Comparison of ENCODE assay signal across 12 mouse cellular contexts in the genomic region with DNA sequence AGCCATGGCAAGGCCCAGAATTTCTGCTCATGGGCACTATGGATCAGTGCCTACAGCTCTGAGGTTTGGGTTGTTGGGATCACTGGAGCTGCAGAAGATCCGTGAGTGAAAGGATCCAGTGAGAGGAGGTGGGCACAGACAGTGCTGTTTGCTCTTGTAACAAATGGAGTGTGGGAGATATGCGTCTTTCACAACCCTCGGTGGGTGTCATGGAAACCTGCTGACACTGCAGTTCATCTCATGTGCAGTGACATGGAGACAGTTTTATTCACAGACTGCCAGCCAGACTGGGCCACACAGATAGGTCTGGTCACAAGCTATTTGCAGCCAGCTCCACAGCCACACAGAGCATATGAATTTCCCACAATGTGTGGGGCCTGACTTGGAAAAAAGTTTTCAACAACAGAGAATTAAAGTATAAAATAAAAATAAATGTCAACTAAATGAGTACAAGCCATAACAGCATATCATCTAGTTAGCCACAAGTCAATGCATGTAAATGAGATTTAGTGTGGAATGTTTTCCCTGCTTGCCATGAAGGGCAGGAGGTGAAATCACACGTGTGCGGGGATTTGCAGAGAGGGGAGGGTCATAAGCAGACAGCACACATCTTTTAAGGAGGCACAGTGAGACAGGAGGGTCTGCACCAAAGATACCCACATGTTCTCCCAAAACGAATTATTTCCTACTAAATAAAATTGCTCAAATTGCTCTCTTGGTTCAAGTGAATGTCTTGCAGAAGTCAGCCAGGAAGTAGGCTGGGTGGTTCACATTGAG.
A peak's percentile ranks its signal among the peaks of the same experiment; 100 is the strongest.
DNase-seq lines count a peak whose midpoint lies in the region; ATAC-seq lines count a peak whose summit lies in the region.
"Had no signal": no experiment of that assay in that cellular context is flagged by ENCODE, and none has a peak within 500 bp of the region (broad histone marks: within the 10 kb centered on the region; RNA-seq: fewer than 3 reads in every experiment).

No protein-coding gene starts in this region.

- H3K4me2 ChIP-seq in midbrain, embryonic 16.5 days (ENCODE audit: low read length), result no peak overlapping the region
- H3K4me2 ChIP-seq: intestine, embryonic 15.5 days; liver, embryonic 13.5 days had no signal

- H3K27me3 ChIP-seq in midbrain, embryonic 10.5 days (ENCODE audit: low read depth, poor library complexity, severe bottlenecking), result no peaks in the 10 kb centered on the region
- H3K27me3 ChIP-seq in midbrain, embryonic 16.5 days (ENCODE audit: control insufficient read depth, insufficient read depth, low read depth, low read length), result no peaks in the 10 kb centered on the region
- H3K27me3 ChIP-seq: intestine, embryonic 15.5 days; liver, embryonic 13.5 days had no signal

- no peak overlapping the region for H3K9ac ChIP-seq in midbrain, embryonic 16.5 days (ENCODE audit: low read depth, low read length)
- H3K9ac ChIP-seq: intestine, embryonic 15.5 days; liver, embryonic 13.5 days had no signal

- no peaks in the 10 kb centered on the region for H3K36me3 ChIP-seq in midbrain, embryonic 10.5 days
- no peaks in the 10 kb centered on the region for H3K36me3 ChIP-seq in midbrain, embryonic 16.5 days (ENCODE audit: control insufficient read depth, insufficient read depth, low read length)
- H3K36me3 ChIP-seq: intestine, embryonic 15.5 days; liver, embryonic 13.5 days had no signal

- ATAC-seq in midbrain, embryonic 16.5 days, result no peak
- ATAC-seq: intestine, embryonic 15.5 days had no signal

- 0 out of 2 replicates have a peak overlapping the region, but pooled peaks have one; percentile 23 for H3K27ac ChIP-seq in midbrain, embryonic 10.5 days (replicated peaks)
- no peak overlapping the region for H3K27ac ChIP-seq in midbrain, embryonic 16.5 days (ENCODE audit: low read length)
- H3K27ac ChIP-seq: intestine, embryonic 15.5 days; liver, embryonic 13.5 days had no signal

- H3K4me3 ChIP-seq in midbrain, embryonic 10.5 days, result no peak overlapping the region
- no peak overlapping the region for H3K4me3 ChIP-seq in midbrain, embryonic 16.5 days (ENCODE audit: low read depth, low read length)
- H3K4me3 ChIP-seq: intestine, embryonic 15.5 days; liver, embryonic 13.5 days; myocyte had no signal

- DNase-seq in embryo, embryonic 11 days, result peak; percentile 32
- no peak for DNase-seq in embryo, embryonic 9.5 days (ENCODE audit: extremely low spot score)
- DNase-seq in midbrain, embryonic 10.5 days (ENCODE audit: low spot score), result no peak
- peak; percentile 18 to 41 for DNase-seq in layer of hippocampus, adult 8-10 months (ENCODE audit: low spot score in 2 of 2)
- DNase-seq in retina, postnatal 1 day, result peak; percentile 47
- DNase-seq in lung, postnatal 14 days, result no peak
- no peak for DNase-seq in testis, postnatal 10 days (ENCODE audit: low spot score)
- DNase-seq: heart, adult 18-20 months; liver, embryonic 13.5 days had no signal

- no peaks in the 10 kb centered on the region for H3K9me3 ChIP-seq in midbrain, embryonic 10.5 days (replicated peaks)
- H3K9me3 ChIP-seq in midbrain, embryonic 16.5 days (replicated peaks; ENCODE audit: control insufficient read depth, low read length, poor library complexity, severe bottlenecking), result no peaks in the 10 kb centered on the region
- H3K9me3 ChIP-seq: intestine, embryonic 15.5 days; liver, embryonic 13.5 days had no signal

- 63% methylated on average over 6 of the region's 6 CpGs for WGBS in midbrain, embryonic 10.5 days
- 29% methylated on average over 6 of the region's 6 CpGs for WGBS in midbrain, embryonic 16.5 days

- H3K4me1 ChIP-seq in midbrain, embryonic 10.5 days, result peaks cover 15% of the 10 kb centered on the region
- H3K4me1 ChIP-seq in midbrain, embryonic 16.5 days (ENCODE audit: control insufficient read depth, insufficient read depth, low read length), result no peaks in the 10 kb centered on the region
- H3K4me1 ChIP-seq: intestine, embryonic 15.5 days; liver, embryonic 13.5 days had no signal

Comparison
In these comparisons a context has a peak if more than half of its experiments do, and no peak if none do; other contexts are left out.
1. DNase-seq: peak in embryo, embryonic 11 days (single experiment), layer of hippocampus, adult 8-10 months (2 of 2) and retina, postnatal 1 day (single experiment); none in embryo, embryonic 9.5 days (single experiment), midbrain, embryonic 10.5 days (single experiment), lung, postnatal 14 days (single experiment) and testis, postnatal 10 days (single experiment).